21 mouse cellular contexts compared by ENCODE assay signal in genomic region chr6:121105726-121106125, GRCm38 (mm10). TPM values are rescaled to one million over a fixed set of nuclear protein-coding genes. Genes with fewer than 3 reads are reported as not detected.
DNase-seq lines count a peak whose midpoint lies in the region; ATAC-seq and TF ChIP-seq lines count a peak whose summit lies in the region.
"Had no signal": no experiment of that assay in that cellular context is flagged by ENCODE, and none has a peak within 500 bp of the region (broad histone marks: within the 10 kb centered on the region; RNA-seq: fewer than 3 reads in every experiment).

No protein-coding gene starts in this region.

- peak; percentile 41 for DNase-seq in cerebellum, adult 9-10 months
- no peak for DNase-seq in cerebellum, adult 11 months
- DNase-seq in heart, postnatal 4 days = no peak
- DNase-seq in layer of hippocampus, adult 2 months (ENCODE audit: low spot score in 2 of 2) = no peak
- DNase-seq in layer of hippocampus, postnatal 14 days (ENCODE audit: low spot score in 2 of 2) = no peak
- peak; percentile 72 for DNase-seq in brain, adult 2 months (ENCODE audit: low read depth, low spot score)
- DNase-seq: adrenal gland, postnatal 10 days; B cell, adult 2 months; cerebellum, adult 18-20 months; cerebellum, postnatal 10 days; forebrain, postnatal 0 days; gastrocnemius, postnatal 10 days; heart, adult 2 months; kidney, adult 11 months had no signal

- H3K27me3 ChIP-seq in heart, embryonic 13.5 days (replicated peaks) = no peaks in the 10 kb centered on the region
- H3K27me3 ChIP-seq: forebrain, embryonic 13.5 days; heart, embryonic 12.5 days had no signal

- 55% methylated on average over 4 of the region's 4 CpGs for WGBS in heart, embryonic 13.5 days

- no peak overlapping the region for H3K4me3 ChIP-seq in heart, embryonic 13.5 days
- no peak overlapping the region for H3K4me3 ChIP-seq in layer of hippocampus, adult 2 months
- H3K4me3 ChIP-seq: embryonic facial prominence, embryonic 10.5 days; forebrain, embryonic 13.5 days; heart, adult 2 months; heart, embryonic 12.5 days had no signal

- H3K9me3 ChIP-seq in heart, embryonic 13.5 days = no peaks in the 10 kb centered on the region
- H3K9me3 ChIP-seq: embryonic facial prominence, embryonic 10.5 days; forebrain, embryonic 13.5 days; G1E; heart, embryonic 12.5 days had no signal

- H3K4me1 ChIP-seq in heart, embryonic 13.5 days = peaks cover 81% of the 10 kb centered on the region

- H3K4me2 ChIP-seq in heart, embryonic 13.5 days = no peak overlapping the region
- H3K4me2 ChIP-seq: forebrain, embryonic 13.5 days; heart, embryonic 12.5 days had no signal

- peaks cover 27% of the 10 kb centered on the region for H3K36me3 ChIP-seq in heart, embryonic 13.5 days

- ATAC-seq in heart, embryonic 13.5 days (ENCODE audit: extremely low read depth, insufficient number of reproducible peaks, low FRiP score, low TSS enrichment) = no peak
- ATAC-seq: CD4-positive, CD25-positive, alpha-beta regulatory T cell, adult 4 months; forebrain, embryonic 13.5 days; forebrain, postnatal 0 days; hindbrain, postnatal 0 days had no signal

- H3K9ac ChIP-seq in heart, embryonic 13.5 days = peak overlapping the region; percentile 41; the same call in 1 of the 2 replicates
- H3K9ac ChIP-seq: forebrain, embryonic 13.5 days; forebrain, postnatal 0 days; heart, embryonic 12.5 days had no signal

- peak overlapping the region; percentile 0; the same call in 1 of the 2 replicates for H3K27ac ChIP-seq in heart, embryonic 13.5 days (replicated peaks)
- H3K27ac ChIP-seq in layer of hippocampus, adult 2 months = peak overlapping the region; percentile 39; the same call in 1 of the 2 replicates
- H3K27ac ChIP-seq: embryonic facial prominence, embryonic 10.5 days; forebrain, embryonic 13.5 days; heart, adult 2 months; hindbrain, postnatal 0 days had no signal

- no peak for TF ChIP-seq CTCF in layer of hippocampus, adult 2 months (conservative IDR thresholded peaks at IDR 0.05)

RNA-seq across cellular contexts. Expression of gene Mical3, which starts 25.1 kb away (rescaled TPM):
- polyA plus RNA-seq in heart, embryonic 13.5 days (2015; fragmentation: Nextera tagmentation; extraction: Ambion mirVana) = 28.2 and 29.2 TPM in 2 replicates
- 100 to 1,000 TPM; 201 to 216 TPM for total RNA-seq in heart, postnatal 4 days (2021)
- total RNA-seq in layer of hippocampus, adult 2 months (2021) = 10 to 100 TPM; 89.5 to 94.6 TPM
- total RNA-seq in layer of hippocampus, postnatal 14 days (2021) = 10 to 100 TPM; 95.3 to 96.0 TPM

Comparison
In these comparisons a context has a peak if more than half of its experiments do, and no peak if none do; other contexts are left out.
1. DNase-seq: peak in cerebellum, adult 9-10 months (single experiment) and brain, adult 2 months (single experiment); none in cerebellum, adult 11 months (single experiment), heart, postnatal 4 days (single experiment), layer of hippocampus, adult 2 months (0 of 2) and layer of hippocampus, postnatal 14 days (0 of 2).